Mouse (Mus musculus) CH12.LX (cell line): ENCODE results near the gene Igsf8. TPM values are rescaled to one million over a fixed set of nuclear protein-coding genes. Genes with fewer than 3 reads are reported as not detected.

ENCODE experiments used
- DNase-seq: peaks from one replicate; pipeline ENCODE4 v3.0.0-alpha.2; 2013; ENCODE audit errors: extremely low read depth
- H3K27ac ChIP-seq: 2 replicates; pipeline ENCODE4 v1.5.1; 2012; ENCODE audit warnings: low read depth, mild to moderate bottlenecking, control low read depth, moderate library complexity; ENCODE audit not compliant: insufficient read depth
- H3K27me3 ChIP-seq: replicated peaks from 2 replicates; pipeline ENCODE3; 2012; ENCODE audit warnings: inconsistent platforms
- H3K36me3 ChIP-seq, 2 experiments: replicated peaks in 1 of 2; 2 replicates each; pipeline versions ENCODE3 to v1.6.1; 2012; ENCODE audit warnings: inconsistent platforms in 1 of 2, low read length in 1 of 2, mild to moderate bottlenecking in 1 of 2, mixed read lengths in 1 of 2, moderate library complexity in 1 of 2; ENCODE audit not compliant: control insufficient read depth in 1 of 2, insufficient read depth in 1 of 2
- H3K4me1 ChIP-seq, 2 experiments: 2 replicates each; pipeline ENCODE4 v1.6.1; 2012; ENCODE audit warnings: inconsistent platforms in 1 of 2, moderate library complexity in 1 of 2; ENCODE audit not compliant: insufficient read depth in 2 of 2, control insufficient read depth in 1 of 2
- H3K4me2 ChIP-seq: 2 replicates; pipeline ENCODE4 v1.6.1; 2012; ENCODE audit warnings: low read depth, mild to moderate bottlenecking, control low read depth; ENCODE audit not compliant: poor library complexity, insufficient read depth, severe bottlenecking
- H3K4me3 ChIP-seq, 3 experiments: fragments of 150-350 bp in 1 of 3; sonication (generic) in 1 of 3; replicated peaks in 1 of 3; 2 replicates each; pipeline versions ENCODE3 to v1.5.1; 2011 to 2012; ENCODE audit warnings: low read depth in 2 of 3, low read length in 2 of 3, mild to moderate bottlenecking in 2 of 3, moderate library complexity in 2 of 3, control low read depth in 1 of 3, improper control_type of control experiment in 1 of 3, inconsistent platforms in 1 of 3, mixed read lengths in 1 of 3; ENCODE audit not compliant: poor library complexity in 1 of 3
- H3K79me2 ChIP-seq: replicated peaks from 2 replicates; pipeline ENCODE4 v1.6.1; 2012; ENCODE audit warnings: mild to moderate bottlenecking, moderate library complexity; ENCODE audit not compliant: control insufficient read depth, poor library complexity, insufficient read depth, severe bottlenecking; ENCODE audit errors: extremely low read depth
- H3K9ac ChIP-seq: 2 replicates; pipeline ENCODE4 v1.6.1; 2012; ENCODE audit warnings: low read depth, mild to moderate bottlenecking, control low read depth, moderate library complexity; ENCODE audit not compliant: insufficient read depth
- H3K9me3 ChIP-seq: replicated peaks from 2 replicates; pipeline ENCODE3; 2012; ENCODE audit warnings: low read length, inconsistent platforms, mixed read lengths
- BHLHE40 ChIP-seq: IDR thresholded peaks from 2 replicates; pipeline ENCODE4 v1.6.1; 2011; ENCODE audit warnings: mild to moderate bottlenecking, low read depth, low read length, improper control_type of control experiment
- CTCF ChIP-seq, 2 experiments: IDR thresholded peaks in 1 of 2; conservative IDR thresholded peaks in 1 of 2; 2 replicates each; pipeline ENCODE4 v1.5.1; 2011 to 2012; ENCODE audit warnings: low read depth in 2 of 2, low read length in 2 of 2, improper control_type of control experiment in 1 of 2, inconsistent platforms in 1 of 2, mild to moderate bottlenecking in 1 of 2, moderate library complexity in 1 of 2
- E2F4 ChIP-seq: IDR thresholded peaks from 2 replicates; pipeline ENCODE4 v1.6.1; 2011; ENCODE audit warnings: low read depth, low read length, improper control_type of control experiment; ENCODE audit not compliant: insufficient replicate concordance
- EP300 ChIP-seq: IDR thresholded peaks from 2 replicates; pipeline ENCODE4 v1.6.1; 2011; ENCODE audit warnings: low read length, improper control_type of control experiment
- GABPA ChIP-seq: IDR thresholded peaks from 2 replicates; pipeline ENCODE4 v1.6.1; 2012; ENCODE audit warnings: low read depth, low read length, improper control_type of control experiment, inconsistent platforms; ENCODE audit not compliant: insufficient replicate concordance
- HCFC1 ChIP-seq: IDR thresholded peaks from 2 replicates; pipeline ENCODE4 v1.6.1; 2012; ENCODE audit warnings: low read depth, mild to moderate bottlenecking, inconsistent platforms, low read length, improper control_type of control experiment
- JUND ChIP-seq: conservative IDR thresholded peaks from 2 replicates; pipeline ENCODE4 v1.6.1; 2011; ENCODE audit warnings: low read depth, low read length, improper control_type of control experiment
- KAT2A ChIP-seq: IDR thresholded peaks from 2 replicates; pipeline ENCODE4 v1.6.1; 2012; ENCODE audit warnings: low read length, improper control_type of control experiment, inconsistent platforms; ENCODE audit not compliant: insufficient replicate concordance
- MAZ ChIP-seq: IDR thresholded peaks from 2 replicates; pipeline ENCODE4 v1.6.1; 2012; ENCODE audit warnings: low read depth, mild to moderate bottlenecking, inconsistent platforms, low read length, improper control_type of control experiment, moderate library complexity
- MEF2A ChIP-seq: IDR thresholded peaks from 2 replicates; pipeline ENCODE4 v1.6.1; 2014; ENCODE audit warnings: low read depth, mild to moderate bottlenecking, inconsistent platforms, low read length, improper control_type of control experiment, borderline replicate concordance
- NELFE ChIP-seq: IDR thresholded peaks from 2 replicates; pipeline ENCODE4 v1.6.1; 2011; ENCODE audit warnings: low read depth, low read length, improper control_type of control experiment
- NRF1 ChIP-seq: IDR thresholded peaks from 2 replicates; pipeline ENCODE4 v1.6.1; 2014; ENCODE audit warnings: low read depth, mild to moderate bottlenecking, inconsistent platforms, low read length, improper control_type of control experiment, moderate library complexity
- POLR2A ChIP-seq: IDR thresholded peaks from 2 replicates; pipeline ENCODE4 v1.6.1; 2011; ENCODE audit warnings: low read depth, mild to moderate bottlenecking, improper control_type of control experiment, low read length
- POLR2AphosphoS2 ChIP-seq: IDR thresholded peaks from 2 replicates; pipeline ENCODE4 v1.6.1; 2011; ENCODE audit warnings: low read depth, low read length, improper control_type of control experiment
- SMC3 ChIP-seq: IDR thresholded peaks from 2 replicates; pipeline ENCODE4 v1.6.1; 2011; ENCODE audit warnings: low read depth, low read length, improper control_type of control experiment
- ZKSCAN1 ChIP-seq: IDR thresholded peaks from 2 replicates; pipeline ENCODE4 v1.6.1; 2012; ENCODE audit warnings: low read depth, inconsistent platforms, low read length, improper control_type of control experiment, borderline replicate concordance
- ZMIZ1 ChIP-seq: IDR thresholded peaks from 2 replicates; pipeline ENCODE4 v1.6.1; 2012; ENCODE audit warnings: low read depth, mild to moderate bottlenecking, inconsistent platforms, low read length, improper control_type of control experiment
- ZNF384 ChIP-seq: IDR thresholded peaks from 2 replicates; pipeline ENCODE4 v1.6.1; 2012; ENCODE audit warnings: low read depth, low read length, improper control_type of control experiment, inconsistent platforms
- dilution Hi-C: fragments of 300-500 bp; cut with MboI; formaldehyde crosslinking; loops from 2 replicates; pipeline ENCODE4 v1.14.3; 2020; ENCODE audit warnings: low sequenced_read_pairs; ENCODE audit not compliant: extremely low pct_unique_long_range_greater_than_20kb, extremely low pct_ligation_motif_present
- in situ Hi-C: fragments of 300-500 bp; cut with MboI; formaldehyde crosslinking; loops from 3 replicates; pipeline ENCODE4 v1.14.3; 2019; ENCODE audit warnings: low sequenced_read_pairs, low pct_ligation_motif_present, low pct_unique_long_range_greater_than_20kb, mixed read lengths
- polyA plus RNA-seq: library from polyadenylated mRNA; unstranded; fragments of >175 nt; gene quantifications from 2 replicates; pipeline ENCODE4 v1.2.1, GENCODE M21; 2012; ENCODE audit warnings: low read depth; ENCODE audit not compliant: insufficient read length
- total RNA-seq, 2 experiments: library from RNA; depleted of rRNA; stranded (reverse); fragments of 300-350 nt in 1 of 2; fragments of >200 nt in 1 of 2; gene quantifications; 2 replicates each; pipeline ENCODE4 v1.2.3; 2012 to 2014

Igsf8 gene
- total and polyA plus RNA-seq, 3 experiments = 7.4 to 37.0 (median 25.9) TPM

DNA sequence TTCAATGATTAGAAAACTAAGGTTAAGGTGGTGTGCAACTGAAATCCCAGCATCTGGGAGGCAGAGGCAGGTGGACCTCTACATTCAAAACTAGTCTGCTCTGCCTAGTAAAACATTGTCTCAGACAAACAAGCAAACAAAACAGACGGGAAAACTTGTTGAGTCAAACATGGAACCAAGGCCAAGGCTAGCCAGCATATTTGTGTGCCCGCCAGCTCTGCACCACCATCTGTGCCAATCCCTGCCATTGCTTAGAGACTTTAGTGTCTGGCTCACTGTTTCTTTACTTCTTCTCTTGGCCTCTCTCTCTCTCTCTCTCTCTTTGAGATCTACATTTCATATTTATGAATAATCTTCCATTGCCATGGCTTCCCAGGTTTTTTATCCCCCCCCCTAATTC lies 33.2 kb upstream of the Igsf8 start:
- no peak for TF ChIP-seq BHLHE40
- TF ChIP-seq KAT2A = no peak
- TF ChIP-seq E2F4 = no peak
- TF ChIP-seq POLR2A = no peak
- TF ChIP-seq MAZ = no peak
- no peak for TF ChIP-seq MEF2A
- TF ChIP-seq HCFC1 = no peak
- no peak for TF ChIP-seq ZKSCAN1
- TF ChIP-seq, all 38 proteins: peak for 0
- DNase-seq = no peak
- Histone ChIP-seq H3K9ac (no peak overlapping the region), H3K27me3 (peaks cover 3% of the 10 kb centered on the region), H3K4me3 (no peak overlapping the region), H3K27ac (no peak overlapping the region), H3K36me3 (no peaks in the 10 kb centered on the region), H3K79me2 (no peaks in the 10 kb centered on the region), H3K4me1 (no peaks in the 10 kb centered on the region), H3K4me2 (no peak overlapping the region), H3K9me3 (no peaks in the 10 kb centered on the region)
- dilution Hi-C loops (no loop called here), in situ Hi-C loops (no loop called here)

DNA sequence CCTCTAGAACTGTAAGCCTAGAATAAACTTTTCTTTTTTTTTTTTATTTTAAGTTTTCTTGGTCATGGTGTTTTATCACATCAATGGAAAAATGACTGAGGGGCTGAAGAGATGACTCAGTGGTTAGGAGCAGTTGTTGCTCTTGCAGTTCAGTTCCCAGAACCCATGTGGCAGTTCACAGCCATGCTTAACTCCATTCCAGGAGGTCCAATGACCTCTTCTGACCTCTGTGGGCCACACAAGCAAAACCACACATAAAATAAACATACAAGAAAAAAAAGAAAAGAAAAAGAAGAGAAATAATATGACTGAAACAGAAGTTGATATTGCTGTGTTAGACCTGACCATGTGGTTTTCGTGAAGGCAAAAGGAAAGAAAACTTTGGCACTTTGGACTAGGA lies 32.2 kb upstream of the Igsf8 start:
- in situ Hi-C loops = no loop called here
- no peak for DNase-seq
- peaks cover 3% of the 10 kb centered on the region for H3K27me3 ChIP-seq
- TF ChIP-seq EP300 (no peak), CTCF (conservative IDR thresholded peaks at IDR 0.05 in 1 of 2, IDR thresholded peaks at IDR 0.05 in 1 of 2; ENCODE audit: low read depth in 2 of 2, low read length in 2 of 2) (no peak), KAT2A (no peak), NRF1 (no peak), ZKSCAN1 (no peak), JUND (no peak), NELFE (no peak), SMC3 (no peak), ZMIZ1 (no peak), MEF2A (no peak), GABPA (no peak), ZNF384 (no peak), POLR2AphosphoS2 (no peak)
- H3K36me3 ChIP-seq = no peaks in the 10 kb centered on the region
- H3K4me3 ChIP-seq = no peak overlapping the region
- dilution Hi-C loops = no loop called here
- H3K9ac ChIP-seq = no peak overlapping the region
- H3K9me3 ChIP-seq = no peaks in the 10 kb centered on the region
- no peak overlapping the region for H3K27ac ChIP-seq
- no peak overlapping the region for H3K4me2 ChIP-seq
- no peaks in the 10 kb centered on the region for H3K79me2 ChIP-seq
- H3K4me1 ChIP-seq = no peaks in the 10 kb centered on the region
